Mouse (Mus musculus) yolk sac, embryonic 10.5 days (tissue): Measurements from ENCODE around the gene Phka1.
A peak's percentile ranks its signal among the peaks of the same experiment; 100 is the strongest.
"Not testable (repeated sequence)": the region's sequence is repeated elsewhere in the genome, so short reads cannot be mapped to it uniquely, and the experiment has no call there.

Experiments
- DNase-seq: peaks from one replicate; pipeline ENCODE4 v3.0.0-alpha.2; 2017; ENCODE audit warnings: low spot score

Gene Phka1

GRCm38 (mm10) chrX:102643823-102644572 lies at the start of gene Phka1:
Gene Phka1, minus strand, starts transcription at chrX:102644246.
- DNase-seq, result peak; percentile 42

- not testable (repeated sequence) for DNase-seq
Observed at GRCm38 (mm10) chrX:102689252-102689651, 45.2 kb upstream of the Phka1 start.

GRCm38 (mm10) chrX:102686872-102687271 lies 42.8 kb upstream of the Phka1 start, which contains the start of gene Gm3880:
Gene Gm3880, minus strand, starts transcription at chrX:102686972.
- DNase-seq, result not testable (repeated sequence)

GRCm38 (mm10) chrX:102684706-102685105 lies 40.7 kb upstream of the Phka1 start:
- not testable (repeated sequence) for DNase-seq

DNA sequence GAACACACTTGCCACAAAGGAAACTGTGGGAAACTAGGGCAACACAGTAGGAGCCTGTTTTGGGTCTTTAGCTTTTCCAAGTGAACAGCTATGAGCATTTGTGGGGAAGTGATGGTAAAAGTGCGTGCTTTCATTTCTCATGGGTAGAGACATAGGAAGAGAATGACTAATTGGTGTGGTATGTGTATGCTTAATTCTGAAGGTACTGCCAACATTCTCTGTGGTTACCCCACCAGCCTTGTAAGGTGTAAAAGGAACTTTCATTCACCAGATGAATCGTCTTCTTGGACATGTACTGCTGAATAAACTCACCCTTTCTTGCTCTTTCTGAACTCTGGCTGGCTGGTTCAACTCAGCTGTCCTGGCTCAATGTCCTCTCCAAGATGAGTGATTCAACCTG lies 22.6 kb upstream of the Phka1 start:
- no peak for DNase-seq

GRCm38 (mm10) chrX:102660712-102661111 lies 16.7 kb upstream of the Phka1 start:
- DNase-seq, result no peak

DNA sequence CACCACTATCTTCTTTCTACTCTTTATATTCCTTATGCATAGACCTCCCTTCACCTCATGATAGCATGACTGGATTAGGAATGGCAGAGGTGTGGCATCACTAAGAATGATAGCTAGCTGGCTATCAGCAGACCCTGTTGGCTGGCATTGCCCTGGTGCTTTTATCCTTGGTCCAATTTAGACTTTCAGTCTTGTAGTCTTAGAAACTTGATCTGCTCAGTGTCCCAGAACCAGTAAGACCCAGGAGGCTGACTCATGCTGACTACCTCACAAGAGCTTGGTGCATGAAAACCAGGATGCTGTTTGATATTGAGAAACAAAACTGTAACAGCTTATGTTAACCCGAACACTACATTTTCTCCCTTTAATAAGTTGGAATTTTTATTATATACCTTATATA lies 1.6 kb upstream of the Phka1 start:
- no peak for DNase-seq

DNA sequence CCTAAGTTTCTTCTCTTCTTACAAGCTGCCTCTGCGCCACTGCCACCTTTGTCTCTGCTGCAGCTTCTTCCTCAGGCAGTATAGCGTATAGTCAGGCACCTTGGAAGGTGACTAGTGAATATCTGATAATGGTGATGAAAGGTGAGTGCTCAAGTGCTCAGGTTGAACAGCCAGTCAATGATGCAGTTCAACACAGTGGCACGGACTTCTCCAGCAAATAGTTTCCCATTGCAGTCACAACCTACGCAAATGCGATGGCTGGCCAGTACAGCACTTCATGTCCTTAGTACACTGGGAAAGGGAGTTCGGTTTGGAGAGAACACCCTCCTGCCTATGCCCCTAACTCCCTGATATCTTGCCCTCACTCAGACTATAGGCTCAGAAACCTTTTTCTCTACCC lies 1.1 kb upstream of the Phka1 start:
- DNase-seq, result no peak

DNA sequence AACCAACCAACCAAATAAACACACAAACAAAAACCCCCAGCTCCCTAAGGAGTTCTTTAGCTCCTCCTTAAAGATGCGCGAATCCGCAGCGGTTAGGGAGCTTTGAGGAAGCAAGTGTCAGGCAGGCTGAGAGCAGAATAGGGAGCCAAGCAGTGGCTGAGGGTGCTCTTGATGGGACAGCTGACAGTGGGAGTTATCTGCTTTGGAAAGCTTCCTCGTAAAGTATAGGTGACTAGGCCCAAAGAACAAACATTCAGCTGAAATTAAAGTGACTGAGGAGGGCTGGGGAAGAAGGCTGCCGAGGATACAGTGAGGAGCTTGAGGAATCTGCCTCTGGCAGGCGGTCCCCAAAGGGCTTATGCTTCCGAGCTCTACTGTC lies 516 bp upstream of the Phka1 start:
- DNase-seq, result no peak

DNA sequence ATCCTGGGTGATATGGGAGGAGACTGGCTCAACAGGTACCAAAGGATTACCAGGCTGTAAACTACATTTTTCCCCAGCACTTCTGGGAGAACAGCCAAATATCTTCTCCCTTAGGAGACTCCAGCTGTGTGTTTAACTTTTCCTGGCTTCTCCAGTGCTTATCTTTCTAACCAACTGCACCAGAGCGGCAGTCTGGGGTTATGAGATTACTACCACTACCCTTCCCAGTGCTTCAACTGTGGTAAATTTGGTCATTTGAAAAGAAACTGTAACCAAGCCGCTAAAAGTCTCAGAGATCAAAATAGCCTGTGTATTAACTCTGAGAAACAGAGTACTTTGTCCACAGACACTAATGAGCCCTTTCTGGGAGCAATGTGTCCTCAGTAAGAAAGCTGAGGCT lies 42.8 kb downstream of the Phka1 start:
- DNase-seq, result no peak

- DNase-seq, result no peak
Observed at GRCm38 (mm10) chrX:102588560-102588959, 55.5 kb downstream of the Phka1 start.

GRCm38 (mm10) chrX:102571186-102571585 lies 72.9 kb downstream of the Phka1 start:
- peak; percentile 3 for DNase-seq

DNA sequence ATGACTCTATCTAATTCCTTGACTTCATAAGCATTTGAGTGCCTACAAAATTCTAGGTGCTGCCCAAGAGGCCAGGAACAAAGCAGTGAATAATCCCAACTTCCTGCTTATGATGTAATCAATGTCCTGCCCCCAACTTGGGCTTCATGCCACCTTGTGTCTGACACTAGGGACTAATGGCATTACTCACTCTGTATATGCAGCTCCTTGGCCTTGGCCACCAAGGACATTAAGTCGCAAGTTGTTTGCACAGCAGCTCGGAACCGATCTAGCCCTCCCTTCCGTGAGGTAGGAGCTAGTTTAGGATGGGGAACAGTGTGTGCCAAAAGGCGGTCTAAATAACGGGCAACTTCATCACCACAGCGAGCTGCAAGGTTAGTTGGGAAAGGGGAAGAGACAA lies 87.1 kb downstream of the Phka1 start:
- DNase-seq, result no peak

- peak; percentile 34 for DNase-seq
Observed at GRCm38 (mm10) chrX:102509205-102509604, 134.8 kb downstream of the Phka1 start.

DNA sequence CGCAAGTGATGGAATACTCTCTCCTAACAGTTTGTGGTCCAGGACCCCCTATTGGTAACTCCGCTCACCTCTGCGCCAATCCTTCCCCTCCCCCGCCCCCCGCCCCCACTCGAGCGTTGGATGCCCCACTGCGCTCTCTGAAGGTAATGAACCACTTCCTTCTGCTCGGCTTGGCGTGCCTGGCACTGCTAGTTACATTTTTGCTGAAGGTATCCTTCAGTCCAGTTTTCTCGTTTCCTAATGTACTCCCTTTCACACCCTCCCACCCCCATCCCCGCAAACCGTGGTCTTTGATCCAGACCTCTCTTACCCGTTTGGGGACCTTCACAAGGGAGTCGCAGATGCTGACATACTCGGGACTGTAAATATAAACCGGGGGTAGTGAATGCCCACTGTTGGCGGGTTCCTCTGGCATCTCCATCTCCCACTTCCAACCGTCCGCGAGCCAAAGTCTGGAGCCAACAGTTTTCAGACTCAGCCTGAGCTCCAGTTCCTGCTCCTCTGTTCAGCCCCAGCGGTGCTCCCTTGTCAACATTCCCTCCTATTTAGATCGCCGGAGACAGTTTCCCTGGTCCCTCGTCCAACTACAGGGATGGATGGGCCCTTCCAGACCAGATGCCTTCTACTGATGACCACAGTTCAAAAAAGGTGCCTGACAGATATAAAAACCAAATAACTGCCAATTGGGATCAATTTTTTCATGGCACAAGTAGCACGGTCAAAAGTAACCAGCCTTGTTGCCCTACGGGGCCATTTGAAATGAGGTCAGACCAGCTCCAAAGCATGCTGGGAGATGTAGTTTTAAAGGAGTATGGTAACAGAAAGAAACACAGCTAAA lies 139.2 kb downstream of the Phka1 start, which contains the start of gene Hdac8:
Gene Hdac8, minus strand, starts transcription at position 716 of the 838 bp plus-strand sequence.
- DNase-seq, result peak; percentile 28

DNA sequence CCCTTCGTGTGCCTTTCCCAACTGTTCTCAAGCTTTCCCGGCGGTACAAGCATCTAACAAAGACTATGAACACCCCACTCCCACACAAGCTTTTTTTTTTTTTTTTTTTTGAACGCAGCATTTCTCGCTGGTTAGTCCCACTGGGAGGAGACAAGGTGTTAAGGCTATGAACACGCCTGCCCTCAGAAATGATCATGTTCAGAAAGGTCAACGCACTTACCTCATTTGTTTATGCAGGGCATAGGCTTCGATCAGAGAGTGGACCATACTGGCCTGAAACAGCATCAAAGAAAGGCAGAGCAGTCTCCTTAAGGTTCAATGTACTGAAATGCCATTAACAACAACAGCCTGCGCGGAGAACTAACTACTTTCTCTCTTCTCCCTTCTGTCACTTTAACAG lies 139.9 kb downstream of the Phka1 start:
- no peak for DNase-seq

DNA sequence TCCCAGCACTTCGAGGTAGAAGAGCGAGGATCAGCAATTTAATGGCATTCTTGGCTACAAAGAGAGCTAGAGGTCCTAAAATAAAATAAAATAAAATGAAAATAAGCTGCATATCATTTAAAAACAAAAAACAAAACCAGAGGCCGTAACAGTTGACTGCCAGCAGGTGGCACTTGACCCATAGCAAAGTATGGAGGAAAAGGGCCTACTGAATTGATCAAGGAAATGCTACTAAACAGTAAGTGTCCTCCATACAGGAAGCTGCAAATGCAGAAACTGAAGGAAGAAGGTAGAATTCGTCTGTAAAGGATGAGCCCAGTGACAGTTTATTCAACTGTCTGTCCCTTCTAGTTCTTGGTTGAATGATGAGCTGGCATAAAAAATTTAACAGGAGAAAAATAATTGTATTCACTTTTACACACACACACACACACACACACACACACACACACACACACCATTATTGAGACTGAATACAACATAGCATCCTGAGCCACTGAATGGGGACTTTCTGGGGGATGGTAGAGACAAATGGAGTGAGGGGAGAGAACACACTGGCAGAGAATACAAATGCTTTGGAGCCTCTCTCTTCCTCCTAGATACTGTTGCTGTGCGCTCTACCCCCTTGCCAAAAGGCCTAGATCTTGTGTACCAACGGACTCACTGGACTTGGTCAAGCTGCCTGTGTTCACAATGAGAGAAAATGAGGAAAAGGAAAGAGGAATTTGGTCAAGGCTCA lies 149.9 kb downstream of the Phka1 start:
- DNase-seq, result no peak

DNA sequence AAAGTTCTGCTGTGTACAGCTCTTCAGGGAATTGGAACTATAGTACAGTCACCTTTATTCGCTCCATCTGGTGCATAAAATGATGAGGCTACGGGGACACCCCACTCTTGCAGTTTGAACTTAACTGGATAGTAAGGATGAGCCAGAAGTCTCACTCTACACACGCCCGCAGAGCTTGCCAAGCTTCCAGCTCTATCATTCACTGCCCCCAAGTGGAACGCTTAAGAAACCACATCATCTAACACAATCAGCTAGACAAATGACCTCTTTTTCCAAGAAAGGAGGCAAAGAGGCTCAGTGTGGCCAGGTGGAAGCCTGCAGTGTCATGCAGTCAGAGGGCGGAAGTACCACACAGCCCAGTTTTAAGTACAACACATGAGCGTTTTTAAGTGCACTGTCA lies 158.5 kb downstream of the Phka1 start:
- no peak for DNase-seq

- no peak for DNase-seq
Observed at GRCm38 (mm10) chrX:102479665-102480064, 164.4 kb downstream of the Phka1 start.

DNA sequence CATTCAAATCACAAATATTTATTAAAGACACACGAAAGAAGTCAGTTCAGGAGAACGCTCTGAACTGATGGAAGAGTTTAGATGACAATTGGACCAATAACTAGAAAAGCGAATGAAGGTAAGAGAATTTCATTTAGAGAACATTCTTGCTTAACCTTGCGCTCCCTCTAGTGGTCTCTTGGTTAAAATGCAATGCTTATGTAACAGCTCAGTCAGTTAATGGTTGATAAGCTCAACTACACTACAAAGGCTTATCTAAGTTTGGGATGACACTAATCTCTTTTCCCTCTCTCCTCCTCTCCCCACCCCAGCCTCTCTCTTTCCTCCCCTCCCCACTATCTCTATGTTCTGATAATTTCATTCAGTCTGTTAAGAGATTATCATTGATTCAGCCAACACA lies 165.1 kb downstream of the Phka1 start:
- DNase-seq, result peak; percentile 9

DNA sequence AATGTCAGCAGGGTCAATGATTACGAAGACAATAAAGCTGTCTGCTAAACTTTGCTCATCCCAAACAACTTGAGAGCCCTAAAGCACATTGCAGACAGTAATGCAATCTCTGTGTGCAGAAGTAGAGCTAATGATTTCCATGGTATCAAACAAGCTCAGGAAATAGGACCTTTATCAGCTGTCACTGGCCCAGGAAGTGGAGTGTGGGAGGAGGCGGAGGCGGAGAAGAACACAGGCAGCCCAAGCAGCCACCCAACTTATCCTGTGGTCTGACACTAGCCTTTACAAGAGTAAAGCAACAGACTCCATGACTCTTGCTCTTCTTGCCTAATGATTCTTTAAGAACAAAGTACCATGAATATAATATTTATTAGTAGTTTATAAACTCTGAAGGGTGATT lies 165.6 kb downstream of the Phka1 start:
- peak; percentile 36 for DNase-seq

- DNase-seq, result peak; percentile 15
Observed at GRCm38 (mm10) chrX:102476784-102477183, 167.3 kb downstream of the Phka1 start.
